Mouse (Mus musculus): ENCODE results near the gene Fam43b. TPM values are rescaled to one million over a fixed set of nuclear protein-coding genes. Genes with fewer than 3 reads are reported as not detected.

The Fam43b gene
- polyA plus RNA-seq, 1 experiment = not detected

DNA sequence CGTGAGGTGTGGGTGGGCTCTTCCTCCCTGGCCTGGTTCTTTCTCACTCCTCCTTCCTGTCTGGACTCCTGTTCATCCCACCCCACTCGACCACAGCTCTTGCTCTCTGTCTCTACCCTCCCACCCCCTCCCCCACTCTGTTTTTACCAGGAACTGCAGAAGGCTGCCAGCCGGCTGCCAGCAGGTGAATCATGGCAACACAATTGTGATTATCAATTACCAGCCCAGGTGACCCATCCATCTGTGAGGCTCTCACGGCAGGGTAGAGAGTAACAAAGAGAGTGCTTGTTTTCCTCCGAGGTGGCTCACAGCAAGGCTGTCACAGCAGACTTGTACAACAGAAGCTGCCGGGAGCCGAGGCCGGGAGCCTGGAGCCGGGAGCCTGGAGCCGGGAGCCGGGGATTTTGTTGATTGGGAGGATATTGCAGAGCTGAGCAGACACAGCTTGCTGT, 34.9 kb downstream of the Fam43b start:
- Histone ChIP-seq H3K4me3 (ENCODE audit: insufficient read depth, poor library complexity, severe bottlenecking) (no peak overlapping the region), H3K79me3 (ENCODE audit: low read depth) (no peaks in the 10 kb centered on the region), H3K27me3 (ENCODE audit: control insufficient read depth, insufficient read depth, insufficient read length) (no peaks in the 10 kb centered on the region), H3ac (ENCODE audit: control insufficient read depth, insufficient read length, low read depth) (no peak overlapping the region), H3K36me3 (ENCODE audit: control insufficient read depth, insufficient read depth) (no peaks in the 10 kb centered on the region), H3K79me2 (ENCODE audit: control insufficient read depth, insufficient read depth) (no peaks in the 10 kb centered on the region)
- no peak for TF ChIP-seq CEBPB (IDR thresholded peaks at IDR 0.05; ENCODE audit: low read depth)
- no peak for TF ChIP-seq CTCF (IDR thresholded peaks at IDR 0.05; ENCODE audit: control insufficient read depth, insufficient read depth, insufficient read length)
- TF ChIP-seq MYOD1 (IDR thresholded peaks at IDR 0.05; ENCODE audit: control insufficient read depth, insufficient read length, low read depth) = no peak
- TF ChIP-seq MAX (IDR thresholded peaks at IDR 0.05) = no peak
- TF ChIP-seq MYOG (IDR thresholded peaks at IDR 0.05; ENCODE audit: control insufficient read depth, extremely low read depth, insufficient read length) = no peak
- TF ChIP-seq FOSL1 (IDR thresholded peaks at IDR 0.05; ENCODE audit: insufficient read depth, low read length, poor library complexity, severe bottlenecking) = no peak
- no peak for TF ChIP-seq USF1 (IDR thresholded peaks at IDR 0.05; ENCODE audit: low read depth)

DNA sequence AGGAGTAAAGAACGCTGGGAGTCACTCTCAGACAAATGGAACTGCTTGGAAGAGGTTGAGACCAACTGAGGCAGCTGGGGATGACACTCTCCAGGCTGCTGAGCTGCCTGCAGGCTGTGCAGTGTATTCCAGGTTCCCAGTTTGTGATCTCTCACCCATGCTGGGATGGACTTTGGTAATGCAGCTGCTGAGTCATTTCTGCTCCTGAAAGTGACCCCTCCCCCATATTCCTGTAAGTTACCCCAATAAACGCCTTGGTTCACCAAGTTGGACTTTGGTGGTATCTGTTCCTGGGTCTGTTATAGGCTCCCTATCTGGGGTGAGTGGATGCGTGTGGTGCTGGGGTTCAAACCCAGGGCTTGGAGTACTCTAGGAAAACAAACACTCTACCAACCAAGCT, 38.2 kb downstream of the Fam43b start:
- Histone ChIP-seq H3K4me3 (ENCODE audit: insufficient read depth, poor library complexity, severe bottlenecking) (no peak overlapping the region), H3ac (ENCODE audit: control insufficient read depth, insufficient read length, low read depth) (no peak overlapping the region), H3K79me3 (ENCODE audit: low read depth) (no peaks in the 10 kb centered on the region), H3K27me3 (ENCODE audit: control insufficient read depth, insufficient read depth, insufficient read length) (no peaks in the 10 kb centered on the region), H3K79me2 (ENCODE audit: control insufficient read depth, insufficient read depth) (no peaks in the 10 kb centered on the region), H3K36me3 (ENCODE audit: control insufficient read depth, insufficient read depth) (no peaks in the 10 kb centered on the region)
- no peak for TF ChIP-seq MYOG (IDR thresholded peaks at IDR 0.05; ENCODE audit: control insufficient read depth, extremely low read depth, insufficient read length)
- TF ChIP-seq MAX (IDR thresholded peaks at IDR 0.05) = no peak
- no peak for TF ChIP-seq CEBPB (IDR thresholded peaks at IDR 0.05; ENCODE audit: low read depth)
- TF ChIP-seq MYOD1 (IDR thresholded peaks at IDR 0.05; ENCODE audit: control insufficient read depth, insufficient read length, low read depth) = no peak
- no peak for TF ChIP-seq FOSL1 (IDR thresholded peaks at IDR 0.05; ENCODE audit: insufficient read depth, low read length, poor library complexity, severe bottlenecking)
- TF ChIP-seq CTCF (IDR thresholded peaks at IDR 0.05; ENCODE audit: control insufficient read depth, insufficient read depth, insufficient read length) = no peak

DNA sequence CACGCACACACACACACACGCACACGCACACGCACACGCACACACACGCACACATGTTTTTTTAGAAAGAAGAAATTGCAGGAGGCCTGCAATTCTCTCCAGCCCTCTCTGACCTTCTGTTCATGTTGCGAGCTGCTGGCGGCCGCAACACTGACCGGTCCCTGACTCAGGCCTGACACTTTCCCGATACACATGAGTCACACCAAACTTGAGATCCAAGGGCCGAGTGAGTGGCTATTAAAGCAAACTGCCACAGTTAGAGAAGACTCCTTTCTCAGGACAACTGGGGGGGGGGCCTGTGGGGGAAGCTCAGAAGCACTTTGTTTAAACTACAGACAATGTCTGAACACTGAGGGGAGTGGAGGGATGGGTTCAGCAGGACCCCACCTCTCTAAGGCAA, 39.8 kb downstream of the Fam43b start:
- no peak overlapping the region for H3K4me3 ChIP-seq (ENCODE audit: insufficient read depth, poor library complexity, severe bottlenecking)
- TF ChIP-seq MYOD1 (IDR thresholded peaks at IDR 0.05; ENCODE audit: control insufficient read depth, insufficient read length, low read depth) (no peak), FOSL1 (IDR thresholded peaks at IDR 0.05; ENCODE audit: insufficient read depth, low read length, poor library complexity, severe bottlenecking) (peak; percentile 56)
- no peaks in the 10 kb centered on the region for H3K27me3 ChIP-seq (ENCODE audit: control insufficient read depth, insufficient read depth, insufficient read length)
- H3K36me3 ChIP-seq (ENCODE audit: control insufficient read depth, insufficient read depth) = no peaks in the 10 kb centered on the region
- no peaks in the 10 kb centered on the region for H3K79me3 ChIP-seq (ENCODE audit: low read depth)
- no peaks in the 10 kb centered on the region for H3K79me2 ChIP-seq (ENCODE audit: control insufficient read depth, insufficient read depth)
- peak overlapping the region; percentile 30 for H3ac ChIP-seq (ENCODE audit: control insufficient read depth, insufficient read length, low read depth)

DNA sequence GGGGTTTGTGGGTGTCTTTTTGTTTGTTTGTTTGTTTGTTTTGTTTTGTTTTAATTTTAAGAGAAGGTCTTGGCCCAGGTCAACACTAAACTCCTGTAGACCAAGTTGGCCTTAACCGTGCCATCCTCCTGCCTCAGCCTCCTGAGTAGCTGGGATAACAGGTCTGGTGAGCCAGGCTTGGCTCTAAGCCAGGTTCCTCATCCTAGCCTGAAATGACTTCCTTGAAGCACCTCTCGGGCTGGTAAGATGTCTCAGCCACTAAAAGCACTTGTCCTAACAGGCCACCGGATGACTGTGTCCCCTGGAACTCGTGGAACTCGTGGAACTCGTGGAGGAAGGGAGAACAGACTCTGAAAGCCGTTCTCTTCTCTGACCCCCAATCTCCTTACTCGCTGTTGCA, 40.2 kb downstream of the Fam43b start:
- Histone ChIP-seq H3ac (ENCODE audit: control insufficient read depth, insufficient read length, low read depth) (peak overlapping the region; percentile 8), H3K79me3 (ENCODE audit: low read depth) (no peaks in the 10 kb centered on the region), H3K36me3 (ENCODE audit: control insufficient read depth, insufficient read depth) (no peaks in the 10 kb centered on the region), H3K27me3 (ENCODE audit: control insufficient read depth, insufficient read depth, insufficient read length) (no peaks in the 10 kb centered on the region), H3K4me3 (ENCODE audit: insufficient read depth, poor library complexity, severe bottlenecking) (no peak overlapping the region), H3K79me2 (ENCODE audit: control insufficient read depth, insufficient read depth) (no peaks in the 10 kb centered on the region)
- TF ChIP-seq CEBPB (IDR thresholded peaks at IDR 0.05; ENCODE audit: low read depth) (no peak), MAX (IDR thresholded peaks at IDR 0.05) (no peak), MYOD1 (IDR thresholded peaks at IDR 0.05; ENCODE audit: control insufficient read depth, insufficient read length, low read depth) (no peak), USF1 (IDR thresholded peaks at IDR 0.05; ENCODE audit: low read depth) (no peak), CTCF (IDR thresholded peaks at IDR 0.05; ENCODE audit: control insufficient read depth, insufficient read depth, insufficient read length) (no peak), FOSL1 (IDR thresholded peaks at IDR 0.05; ENCODE audit: insufficient read depth, low read length, poor library complexity, severe bottlenecking) (no peak), MYOG (IDR thresholded peaks at IDR 0.05; ENCODE audit: control insufficient read depth, extremely low read depth, insufficient read length) (no peak)

DNA sequence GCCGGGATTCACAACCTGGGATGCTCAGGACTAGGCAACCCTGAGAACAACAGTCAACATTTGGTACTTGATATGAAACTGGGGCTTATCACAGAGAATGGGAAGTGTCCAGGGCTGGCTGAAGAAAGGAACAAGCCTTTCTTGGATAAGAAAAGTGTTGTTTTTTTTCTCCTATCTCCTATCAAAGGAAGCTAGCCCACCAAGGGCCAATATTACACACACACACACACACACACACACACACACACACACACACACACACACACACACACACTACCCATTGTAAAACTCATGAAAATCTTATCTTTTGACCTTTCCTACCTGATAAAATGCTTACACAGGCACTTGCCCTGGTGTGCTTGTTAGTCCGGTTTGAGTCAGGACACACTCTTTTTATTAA, 40.8 kb downstream of the Fam43b start:
- Histone ChIP-seq H3K36me3 (ENCODE audit: control insufficient read depth, insufficient read depth) (no peaks in the 10 kb centered on the region), H3K79me2 (ENCODE audit: control insufficient read depth, insufficient read depth) (no peaks in the 10 kb centered on the region), H3K79me3 (ENCODE audit: low read depth) (no peaks in the 10 kb centered on the region), H3K4me3 (ENCODE audit: insufficient read depth, poor library complexity, severe bottlenecking) (no peak overlapping the region), H3K27me3 (ENCODE audit: control insufficient read depth, insufficient read depth, insufficient read length) (no peaks in the 10 kb centered on the region), H3ac (ENCODE audit: control insufficient read depth, insufficient read length, low read depth) (no peak overlapping the region)
- TF ChIP-seq CTCF (IDR thresholded peaks at IDR 0.05; ENCODE audit: control insufficient read depth, insufficient read depth, insufficient read length) = no peak
- no peak for TF ChIP-seq FOSL1 (IDR thresholded peaks at IDR 0.05; ENCODE audit: insufficient read depth, low read length, poor library complexity, severe bottlenecking)
- TF ChIP-seq USF1 (IDR thresholded peaks at IDR 0.05; ENCODE audit: low read depth) = no peak
- TF ChIP-seq MYOG (IDR thresholded peaks at IDR 0.05; ENCODE audit: control insufficient read depth, extremely low read depth, insufficient read length) = no peak
- TF ChIP-seq CEBPB (IDR thresholded peaks at IDR 0.05; ENCODE audit: low read depth) = no peak
- no peak for TF ChIP-seq MYOD1 (IDR thresholded peaks at IDR 0.05; ENCODE audit: control insufficient read depth, insufficient read length, low read depth)

DNA sequence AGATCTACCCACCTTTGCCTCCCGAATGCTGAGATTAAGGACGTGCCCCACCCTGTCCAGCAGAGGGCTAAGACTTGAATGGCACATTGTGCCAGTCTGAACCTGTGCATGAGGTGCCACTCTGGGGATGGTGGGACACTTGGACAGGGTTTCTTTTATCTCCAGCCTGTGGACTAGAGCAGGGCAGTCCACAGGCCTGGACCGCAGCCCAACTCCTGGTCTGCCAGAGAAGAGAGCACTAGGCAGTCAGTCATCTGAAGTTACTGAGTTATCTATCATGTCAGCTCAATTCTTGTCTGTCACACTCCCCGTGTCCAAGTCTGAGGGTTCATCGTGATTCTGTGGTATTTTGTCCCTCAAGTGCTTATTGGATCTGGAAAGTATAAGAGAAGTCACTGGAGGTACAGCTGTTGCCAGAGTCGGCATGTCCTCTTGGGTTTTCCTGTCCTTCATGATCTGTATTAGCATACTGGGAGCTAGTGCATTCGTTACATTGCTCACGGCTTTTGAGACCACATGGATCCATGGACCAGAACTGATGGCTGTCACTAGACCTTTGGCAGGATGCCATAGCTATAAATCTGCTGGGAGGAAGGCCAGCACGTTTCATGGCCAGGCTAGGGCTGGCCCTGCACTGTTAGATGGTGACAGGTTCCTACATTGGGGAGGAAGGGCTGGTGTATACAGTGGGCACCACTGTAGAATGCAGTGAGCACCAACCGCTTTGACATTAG, 42.7 kb downstream of the Fam43b start:
- no peaks in the 10 kb centered on the region for H3K79me2 ChIP-seq (ENCODE audit: control insufficient read depth, insufficient read depth)
- H3ac ChIP-seq (ENCODE audit: control insufficient read depth, insufficient read length, low read depth) = no peak overlapping the region
- no peaks in the 10 kb centered on the region for H3K79me3 ChIP-seq (ENCODE audit: low read depth)
- H3K36me3 ChIP-seq (ENCODE audit: control insufficient read depth, insufficient read depth) = no peaks in the 10 kb centered on the region
- H3K27me3 ChIP-seq (ENCODE audit: control insufficient read depth, insufficient read depth, insufficient read length) = no peaks in the 10 kb centered on the region
- no peak overlapping the region for H3K4me3 ChIP-seq (ENCODE audit: insufficient read depth, poor library complexity, severe bottlenecking)
- TF ChIP-seq FOSL1 (IDR thresholded peaks at IDR 0.05; ENCODE audit: insufficient read depth, low read length, poor library complexity, severe bottlenecking) (no peak), CTCF (IDR thresholded peaks at IDR 0.05; ENCODE audit: control insufficient read depth, insufficient read depth, insufficient read length) (no peak), MAX (IDR thresholded peaks at IDR 0.05) (no peak), MYOG (IDR thresholded peaks at IDR 0.05; ENCODE audit: control insufficient read depth, extremely low read depth, insufficient read length) (no peak), USF1 (IDR thresholded peaks at IDR 0.05; ENCODE audit: low read depth) (no peak), CEBPB (IDR thresholded peaks at IDR 0.05; ENCODE audit: low read depth) (no peak), MYOD1 (IDR thresholded peaks at IDR 0.05; ENCODE audit: control insufficient read depth, insufficient read length, low read depth) (no peak)

Data from C2C12 (cell line).